Mouse (Mus musculus): Measurements from ENCODE around the gene Chaf1a.

GRCm38 (mm10) chr17:55996007-55996406 is 44.2 kb upstream of the Chaf1a start:
- TF ChIP-seq GATA1 (IDR thresholded peaks at IDR 0.05; ENCODE audit: borderline replicate concordance, low read length) (no peak), FLI1 (IDR thresholded peaks at IDR 0.05; ENCODE audit: low read length) (no peak)
